In the genomic region with DNA sequence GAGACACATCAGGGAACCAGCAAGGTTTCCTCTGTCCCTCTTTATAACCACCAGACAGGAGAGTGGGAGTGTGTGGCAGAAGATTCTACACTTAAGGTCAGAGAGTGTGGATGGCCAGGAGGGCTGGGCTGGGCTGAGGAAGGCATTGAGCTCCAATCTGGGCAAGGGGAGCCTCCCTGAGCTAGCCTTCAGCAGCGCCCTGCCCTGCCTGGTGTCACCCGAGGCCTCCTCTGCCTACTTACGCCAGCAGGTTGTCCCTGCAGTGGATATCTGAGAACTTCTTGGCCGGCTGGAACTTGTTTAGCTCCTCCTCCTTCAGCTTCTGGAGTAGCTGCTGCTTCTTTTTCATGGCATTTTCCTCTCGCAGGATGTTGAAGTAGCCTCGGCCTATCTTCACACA, we compare ENCODE assay signal across 9 mouse cellular contexts.
"Had no signal": no experiment of that assay in that cellular context is flagged by ENCODE, and none has a peak within 500 bp of the region (broad histone marks: within the 10 kb centered on the region; RNA-seq: fewer than 3 reads in every experiment).

No protein-coding gene starts in this region.

- H3K4me1 ChIP-seq: limb, embryonic 15.5 days; liver, embryonic 12.5 days; lung, embryonic 15.5 days had no signal

- DNase-seq: kidney, adult 18-20 months; retina, postnatal 1 day; thymus, postnatal 36 days had no signal

- H3K27ac ChIP-seq: limb, embryonic 15.5 days; liver, embryonic 12.5 days; lung, embryonic 15.5 days; midbrain, embryonic 12.5 days; neural tube, embryonic 13.5 days had no signal

- ATAC-seq: liver, embryonic 12.5 days; midbrain, embryonic 16.5 days had no signal

- H3K36me3 ChIP-seq: limb, embryonic 15.5 days; liver, embryonic 12.5 days; lung, embryonic 15.5 days; midbrain, embryonic 12.5 days; neural tube, embryonic 13.5 days had no signal

- H3K4me3 ChIP-seq: limb, embryonic 15.5 days; liver, embryonic 12.5 days; lung, embryonic 15.5 days; midbrain, embryonic 12.5 days; neural tube, embryonic 13.5 days had no signal

- H3K9ac ChIP-seq: limb, embryonic 15.5 days; liver, embryonic 12.5 days; lung, embryonic 15.5 days; midbrain, embryonic 12.5 days; neural tube, embryonic 13.5 days had no signal

- H3K27me3 ChIP-seq: limb, embryonic 15.5 days; liver, embryonic 12.5 days; lung, embryonic 15.5 days; neural tube, embryonic 13.5 days had no signal

- H3K4me2 ChIP-seq: limb, embryonic 15.5 days; liver, embryonic 12.5 days; lung, embryonic 15.5 days; midbrain, embryonic 12.5 days; neural tube, embryonic 13.5 days had no signal

- H3K9me3 ChIP-seq: limb, embryonic 15.5 days; liver, embryonic 12.5 days; lung, embryonic 15.5 days; midbrain, embryonic 12.5 days; neural tube, embryonic 13.5 days had no signal
